8 mouse cellular contexts compared by ENCODE assay signal in genomic region chr1:127204817-127205485, GRCm38 (mm10). TPM values are rescaled to one million over a fixed set of nuclear protein-coding genes. Genes with fewer than 3 reads are reported as not detected.
DNase-seq lines count a peak whose midpoint lies in the region; ATAC-seq lines count a peak whose summit lies in the region.

Gene Mgat5 (plus strand): TSS chr1:127205015.

- H3K9ac ChIP-seq in heart, embryonic 13.5 days: peak within 1 kb of the TSS; percentile 89
- peak within 1 kb of the TSS; percentile 70 for H3K9ac ChIP-seq in liver, embryonic 12.5 days
- H3K9ac ChIP-seq in stomach, embryonic 15.5 days: peak within 1 kb of the TSS; percentile 72

- peak within 1 kb of the TSS; percentile 98 for H3K4me2 ChIP-seq in heart, embryonic 13.5 days
- peak within 1 kb of the TSS; percentile 98 for H3K4me2 ChIP-seq in liver, embryonic 12.5 days
- peak within 1 kb of the TSS; percentile 93 for H3K4me2 ChIP-seq in stomach, embryonic 15.5 days

- peak within 1 kb of the TSS; percentile 84 for H3K4me3 ChIP-seq in heart, embryonic 13.5 days
- peak within 1 kb of the TSS; percentile 78 for H3K4me3 ChIP-seq in liver, embryonic 12.5 days
- H3K4me3 ChIP-seq in stomach, embryonic 15.5 days (replicated peaks): peak within 1 kb of the TSS; percentile 87

- WGBS in heart, embryonic 13.5 days: under 1% methylated on average over 51 of the region's 51 CpGs
- WGBS in liver, embryonic 12.5 days (ENCODE audit: insufficient replicate concordance): under 1% methylated on average over 51 of the region's 51 CpGs
- WGBS in stomach, embryonic 15.5 days: under 1% methylated on average over 51 of the region's 51 CpGs

- no peaks in the 10 kb centered on the region for H3K36me3 ChIP-seq in heart, embryonic 13.5 days
- no peaks in the 10 kb centered on the region for H3K36me3 ChIP-seq in liver, embryonic 12.5 days
- H3K36me3 ChIP-seq in stomach, embryonic 15.5 days: no peaks in the 10 kb centered on the region

- H3K9me3 ChIP-seq in heart, embryonic 13.5 days: no peaks in the 10 kb centered on the region
- H3K9me3 ChIP-seq in liver, embryonic 12.5 days (replicated peaks): no peaks in the 10 kb centered on the region
- H3K9me3 ChIP-seq in stomach, embryonic 15.5 days: no peaks in the 10 kb centered on the region

- H3K27me3 ChIP-seq in heart, embryonic 13.5 days (replicated peaks): no peaks in the 10 kb centered on the region
- no peaks in the 10 kb centered on the region for H3K27me3 ChIP-seq in liver, embryonic 12.5 days (replicated peaks)
- no peaks in the 10 kb centered on the region for H3K27me3 ChIP-seq in stomach, embryonic 15.5 days (replicated peaks)

- peak; percentile 82 for ATAC-seq in erythroid progenitor cell, adult 5-6 weeks (replicated peaks; ENCODE audit: low FRiP score, poor library complexity, severe bottlenecking)
- ATAC-seq in heart, embryonic 13.5 days (ENCODE audit: extremely low read depth, insufficient number of reproducible peaks, low FRiP score, low TSS enrichment): peak; percentile 77
- ATAC-seq in liver, embryonic 12.5 days: peak; percentile 90
- ATAC-seq in stomach, embryonic 15.5 days (ENCODE audit: insufficient read depth, low FRiP score, low read depth): peak; percentile 90

- DNase-seq in CD4-positive helper T cell, adult 2 months (ENCODE audit: low read depth, low spot score): peak; percentile 89
- peak; percentile 89 for DNase-seq in brain, embryonic 18.5 days (ENCODE audit: low read depth, low spot score)
- peak; percentile 94 for DNase-seq in kidney, postnatal 10 days
- DNase-seq in natural killer cell, adult 2 months (ENCODE audit: low spot score in 2 of 2): peak; percentile 76 to 84

- peak within 1 kb of the TSS; percentile 91 for H3K27ac ChIP-seq in heart, embryonic 13.5 days (replicated peaks)
- peak within 1 kb of the TSS; percentile 77 for H3K27ac ChIP-seq in liver, embryonic 12.5 days
- H3K27ac ChIP-seq in stomach, embryonic 15.5 days: peak within 1 kb of the TSS; percentile 97

- peaks cover 20% of the 10 kb centered on the region for H3K4me1 ChIP-seq in heart, embryonic 13.5 days
- peaks cover 29% of the 10 kb centered on the region for H3K4me1 ChIP-seq in liver, embryonic 12.5 days
- peaks cover 12% of the 10 kb centered on the region; the same call in 1 of the 2 replicates for H3K4me1 ChIP-seq in stomach, embryonic 15.5 days

RNA-seq across cellular contexts. Expression of gene Mgat5, which starts in this region (rescaled TPM):
- total RNA-seq in erythroid progenitor cell, adult 5-6 weeks (2015; ENCODE audit: low replicate concordance): 9.4 and 10.1 TPM in 2 replicates
- 4.4 and 6.0 TPM in 2 replicates for total RNA-seq in erythroid progenitor cell, adult 5-6 weeks (2017; ENCODE audit: low replicate concordance)
- polyA plus RNA-seq in heart, embryonic 13.5 days (2015; fragmentation: Nextera tagmentation; extraction: Ambion mirVana): 3.3 and 3.4 TPM in 2 replicates
- 1.3 and 1.5 TPM in 2 replicates for polyA plus RNA-seq in liver, embryonic 12.5 days (2016; fragmentation: Nextera tagmentation; extraction: Ambion mirVana)
- polyA plus RNA-seq in stomach, embryonic 15.5 days (2015; fragmentation: Nextera tagmentation; extraction: Ambion mirVana): 5.4 and 5.7 TPM in 2 replicates

Comparison
In these comparisons a context has a peak if more than half of its experiments do, and no peak if none do; other contexts are left out.
1. Peak in every context shown above with its lines: DNase-seq, ATAC-seq, H3K4me3 ChIP-seq and H3K27ac ChIP-seq.